ENCODE assay signal across 16 mouse cellular contexts in the genomic region with DNA sequence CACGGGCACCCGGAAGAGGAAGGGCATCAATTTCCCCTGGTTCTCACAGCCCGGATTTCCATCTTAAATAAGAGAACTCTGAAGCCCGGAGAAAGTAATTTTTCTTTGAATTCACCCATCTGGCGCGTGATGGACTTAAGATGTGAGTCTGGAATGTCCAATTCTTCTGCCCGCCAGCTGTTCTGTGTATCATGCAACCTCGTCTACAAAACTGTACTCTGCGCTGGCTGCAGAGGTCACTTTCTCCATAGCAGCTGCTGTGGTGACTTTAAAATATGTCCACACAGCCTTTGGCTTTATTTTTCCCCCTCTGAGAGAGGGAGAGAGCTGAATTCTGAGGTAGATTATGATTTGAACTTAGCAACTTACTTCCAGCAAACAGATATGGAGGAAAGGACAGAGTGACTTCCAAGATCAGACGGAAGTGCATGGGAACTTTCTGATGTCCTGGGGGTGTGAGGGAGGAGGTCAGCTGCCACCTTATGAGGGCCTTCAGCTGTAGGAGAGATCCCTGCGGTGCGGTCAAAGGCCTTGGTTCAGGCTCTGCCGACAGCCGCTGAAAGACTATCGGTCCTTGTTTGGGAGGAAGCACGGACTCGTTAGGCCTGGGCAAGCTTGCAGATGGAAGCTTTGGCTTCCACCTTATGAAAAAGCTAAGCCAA.
DNase-seq lines count a peak whose midpoint lies in the region; ATAC-seq and TF ChIP-seq lines count a peak whose summit lies in the region.
"Had no signal": no experiment of that assay in that cellular context is flagged by ENCODE, and none has a peak within 500 bp of the region (broad histone marks: within the 10 kb centered on the region; RNA-seq: fewer than 3 reads in every experiment).

No protein-coding gene starts in this region.

- H3K4me2 ChIP-seq in kidney, embryonic 14.5 days (replicated peaks; ENCODE audit: low read depth, low read length), result no peak overlapping the region
- H3K4me2 ChIP-seq in lung, embryonic 14.5 days, result peak overlapping the region; percentile 8; the same call in 1 of the 2 replicates
- no peak overlapping the region for H3K4me2 ChIP-seq in lung, embryonic 16.5 days (ENCODE audit: low read depth, low read length)
- H3K4me2 ChIP-seq in stomach, embryonic 14.5 days (replicated peaks; ENCODE audit: low read depth, low read length), result no peak overlapping the region
- H3K4me2 ChIP-seq: neural tube, embryonic 12.5 days had no signal

- peak overlapping the region; percentile 49 for H3K27ac ChIP-seq in kidney, embryonic 14.5 days (ENCODE audit: low read depth, low read length)
- peak overlapping the region; percentile 89 for H3K27ac ChIP-seq in lung, embryonic 14.5 days (ENCODE audit: low read depth)
- peak overlapping the region; percentile 90 for H3K27ac ChIP-seq in lung, embryonic 16.5 days (ENCODE audit: low read length)
- peak overlapping the region; percentile 85 for H3K27ac ChIP-seq in stomach, embryonic 14.5 days (ENCODE audit: low read length)
- H3K27ac ChIP-seq: heart, adult 2 months; neural tube, embryonic 12.5 days had no signal

- 73% methylated on average over 17 of the region's 17 CpGs for WGBS in kidney, embryonic 14.5 days
- WGBS in lung, embryonic 14.5 days, result 35% methylated on average over 17 of the region's 17 CpGs
- 73% methylated on average over 17 of the region's 17 CpGs for WGBS in lung, adult 2 months
- WGBS in lung, embryonic 16.5 days, result 48% methylated on average over 17 of the region's 17 CpGs
- WGBS in stomach, embryonic 14.5 days, result 47% methylated on average over 17 of the region's 17 CpGs

- DNase-seq in kidney, adult 18-20 months, result no peak
- peak; percentile 95 for DNase-seq in lung, embryonic 14.5 days
- no peak for DNase-seq in lung, adult 2 months
- no peak for DNase-seq in embryo, embryonic 9.5 days (ENCODE audit: extremely low spot score)
- no peak for DNase-seq in right cerebral cortex, adult 2 months (ENCODE audit: low spot score in 2 of 2)
- DNase-seq: cerebellum, adult 9-11 months; embryo, embryonic 11 days; layer of hippocampus, adult 9-11 months; thymus, postnatal 36 days had no signal

- H3K9ac ChIP-seq in kidney, embryonic 14.5 days (ENCODE audit: low read depth, low read length), result no peak overlapping the region
- H3K9ac ChIP-seq in lung, embryonic 14.5 days, result no peak overlapping the region
- no peak overlapping the region for H3K9ac ChIP-seq in lung, embryonic 16.5 days (ENCODE audit: low read length)
- no peak overlapping the region for H3K9ac ChIP-seq in stomach, embryonic 14.5 days (replicated peaks; ENCODE audit: low read depth, low read length)
- H3K9ac ChIP-seq: neural tube, embryonic 12.5 days had no signal

- ATAC-seq in kidney, embryonic 14.5 days (ENCODE audit: low FRiP score, low TSS enrichment), result peak; percentile 68; the same call in 1 of the 2 replicates
- ATAC-seq in lung, embryonic 14.5 days (ENCODE audit: insufficient read depth), result peak; percentile 89
- ATAC-seq in lung, embryonic 16.5 days (ENCODE audit: low read depth), result peak; percentile 91
- peak; percentile 42; the same call in 1 of the 2 replicates for ATAC-seq in stomach, embryonic 14.5 days (ENCODE audit: insufficient number of reproducible peaks, insufficient read depth, low FRiP score, low read depth)
- ATAC-seq: forebrain, embryonic 14.5 days; midbrain, embryonic 16.5 days had no signal

- no peaks in the 10 kb centered on the region for H3K4me1 ChIP-seq in kidney, embryonic 14.5 days (ENCODE audit: control insufficient read depth, insufficient read depth, low read length)
- H3K4me1 ChIP-seq in lung, embryonic 14.5 days (ENCODE audit: insufficient read depth), result peaks cover 22% of the 10 kb centered on the region
- no peaks in the 10 kb centered on the region for H3K4me1 ChIP-seq in lung, adult 2 months (ENCODE audit: control insufficient read depth, insufficient read depth, low read length)
- peaks cover 4% of the 10 kb centered on the region; the same call in 1 of the 2 replicates for H3K4me1 ChIP-seq in lung, embryonic 16.5 days (replicated peaks; ENCODE audit: control insufficient read depth, insufficient read depth, low read length)
- H3K4me1 ChIP-seq in stomach, embryonic 14.5 days (ENCODE audit: control insufficient read depth, insufficient read depth, low read length), result peaks cover 3% of the 10 kb centered on the region; the same call in 1 of the 2 replicates
- H3K4me1 ChIP-seq: neural tube, embryonic 12.5 days had no signal

- 0 out of 2 replicates have a peak, but pooled peaks have one; percentile 9 for TF ChIP-seq CTCF in lung, embryonic 14.5 days (IDR thresholded peaks at IDR 0.05; ENCODE audit: low read depth)
- TF ChIP-seq CTCF in lung, adult 2 months (IDR thresholded peaks at IDR 0.05; ENCODE audit: insufficient read depth, low read length), result no peak

- no peaks in the 10 kb centered on the region for H3K9me3 ChIP-seq in kidney, embryonic 14.5 days (ENCODE audit: control insufficient read depth, low read length)
- H3K9me3 ChIP-seq in lung, embryonic 14.5 days (ENCODE audit: low read depth, low read length), result no peaks in the 10 kb centered on the region
- no peaks in the 10 kb centered on the region for H3K9me3 ChIP-seq in lung, embryonic 16.5 days (ENCODE audit: control insufficient read depth, low read length)
- no peaks in the 10 kb centered on the region for H3K9me3 ChIP-seq in stomach, embryonic 14.5 days (ENCODE audit: control insufficient read depth, low read depth, low read length)
- H3K9me3 ChIP-seq: neural tube, embryonic 12.5 days had no signal

- no peaks in the 10 kb centered on the region for H3K36me3 ChIP-seq in kidney, embryonic 14.5 days (ENCODE audit: control insufficient read depth, insufficient read depth, low read length)
- no peaks in the 10 kb centered on the region for H3K36me3 ChIP-seq in lung, embryonic 14.5 days (ENCODE audit: insufficient read depth)
- H3K36me3 ChIP-seq in lung, embryonic 16.5 days (ENCODE audit: control insufficient read depth, insufficient read depth, low read length), result no peaks in the 10 kb centered on the region
- H3K36me3 ChIP-seq in stomach, embryonic 14.5 days (ENCODE audit: control insufficient read depth, insufficient read depth, low read length), result no peaks in the 10 kb centered on the region
- H3K36me3 ChIP-seq: neural tube, embryonic 12.5 days had no signal

- no peaks in the 10 kb centered on the region for H3K27me3 ChIP-seq in kidney, embryonic 14.5 days (ENCODE audit: control insufficient read depth, insufficient read depth, low read length)
- H3K27me3 ChIP-seq in lung, embryonic 14.5 days (ENCODE audit: insufficient read depth, low read length), result no peaks in the 10 kb centered on the region
- no peaks in the 10 kb centered on the region; the same call in 1 of the 2 replicates for H3K27me3 ChIP-seq in lung, embryonic 16.5 days (ENCODE audit: control insufficient read depth, insufficient read depth, low read depth, low read length)
- H3K27me3 ChIP-seq in stomach, embryonic 14.5 days (ENCODE audit: control insufficient read depth, insufficient read depth, low read length), result no peaks in the 10 kb centered on the region
- H3K27me3 ChIP-seq: neural tube, embryonic 12.5 days had no signal

- no peak for TF ChIP-seq POLR2A in lung, adult 2 months (IDR thresholded peaks at IDR 0.05; ENCODE audit: borderline replicate concordance, extremely low read depth, low read depth, low read length)

- no peak overlapping the region for H3K4me3 ChIP-seq in kidney, embryonic 14.5 days (ENCODE audit: low read length)
- no peak overlapping the region for H3K4me3 ChIP-seq in lung, embryonic 14.5 days (ENCODE audit: low read depth, low read length)
- H3K4me3 ChIP-seq in lung, adult 2 months (replicated peaks; ENCODE audit: extremely low read depth, low read depth, low read length), result no peak overlapping the region
- H3K4me3 ChIP-seq in lung, embryonic 16.5 days (ENCODE audit: low read length), result no peak overlapping the region
- H3K4me3 ChIP-seq in stomach, embryonic 14.5 days (ENCODE audit: low read depth, low read length), result no peak overlapping the region
- H3K4me3 ChIP-seq: heart, adult 2 months; neural tube, embryonic 12.5 days had no signal
